Mouse (Mus musculus) megakaryocyte progenitor cell, adult 5-6 weeks (primary cell): ENCODE measurements at regions not wholly inside any gene's neighbourhood (a gene's known extent, or its start where the extent isn't known, plus 50 kb on each side); places are given as distances from the start of the nearest gene placed in this dataset.
A peak's percentile ranks its signal among the peaks of the same experiment; 100 is the strongest.

Experiments
- ATAC-seq: replicated peaks from 2 replicates; pipeline ENCODE4 v1.8.0; 2016; ENCODE audit warnings: mild to moderate bottlenecking, moderate TSS enrichment, inconsistent platforms; ENCODE audit not compliant: poor library complexity

GRCm38 (mm10) chr11:92858170-92858569 is 239.7 kb upstream of the Car10 start:
- no peak for ATAC-seq

DNA sequence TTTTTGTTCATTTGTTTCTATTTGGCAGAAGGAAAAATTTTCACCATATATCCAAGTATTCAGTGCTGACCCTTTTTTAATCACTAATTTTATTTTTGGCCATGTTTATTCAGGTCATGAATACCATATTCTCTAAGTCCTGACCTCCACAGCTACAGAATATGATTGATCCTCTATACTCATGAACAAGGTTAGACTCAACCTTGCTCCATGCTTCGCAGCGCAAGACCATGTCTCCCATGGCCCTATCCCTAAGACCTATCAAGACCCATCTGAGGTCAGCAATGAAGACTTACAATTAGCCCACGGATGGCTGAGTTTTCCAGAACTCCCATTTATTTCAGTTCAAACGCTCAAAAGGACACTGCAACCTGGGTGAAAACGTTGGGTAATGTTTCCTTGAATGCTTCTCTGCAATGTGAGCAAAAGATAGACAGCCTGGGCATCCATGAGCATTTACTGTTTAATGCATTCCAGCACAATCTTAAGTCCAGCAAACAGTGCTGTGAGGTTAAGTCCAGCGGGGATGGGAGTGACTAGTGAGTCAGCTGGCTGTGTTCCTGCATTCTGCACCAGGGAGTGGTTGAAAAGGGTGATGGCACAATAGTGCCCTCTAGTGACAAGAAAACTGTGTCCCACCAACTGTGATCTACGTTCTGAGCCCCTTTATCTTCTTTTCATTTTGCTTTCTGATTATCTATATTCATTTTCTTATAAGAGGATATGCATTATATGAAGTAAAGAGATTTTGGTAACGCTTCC is 208.0 kb upstream of the Car10 start:
- peak; percentile 90 for ATAC-seq

GRCm38 (mm10) chr11:92899296-92899695 is 198.5 kb upstream of the Car10 start:
- no peak for ATAC-seq
